Mouse (Mus musculus) gonadal fat pad, adult 2 months (tissue): ENCODE measurements around the gene Gpr39. TPM values are rescaled to one million over a fixed set of nuclear protein-coding genes. Genes with fewer than 3 reads are reported as not detected.

Source experiments
- polyA plus RNA-seq: library from polyadenylated mRNA; depleted of rRNA; stranded (reverse); fragments of >200 nt; gene quantifications from 2 replicates; pipeline ENCODE4 v1.2.3, GENCODE M21; 2012; rRNA removed

The Gpr39 gene
- polyA plus RNA-seq, 1 experiment = 8.7 TPM

Other genes with a start within 250 kb of the Gpr39 start
- gene Actr3, start 241.3 kb upstream of the Gpr39 start, polyA plus RNA-seq = 45.9 and 59.9 TPM in 2 replicates
- gene Slc35f5, start 116.4 kb upstream of the Gpr39 start, polyA plus RNA-seq = 32.6 and 35.3 TPM in 2 replicates
- gene Lypd1, start 236.1 kb downstream of the Gpr39 start, polyA plus RNA-seq = 0.45 and 2.3 TPM in 2 replicates